ENCODE assay signal across 13 mouse cellular contexts in genomic region chr12:35392111-35392510, GRCm38 (mm10).
A peak's percentile ranks its signal among the peaks of the same experiment; 100 is the strongest.
DNase-seq lines count a peak whose midpoint lies in the region; ATAC-seq and TF ChIP-seq lines count a peak whose summit lies in the region.
"Had no signal": no experiment of that assay in that cellular context is flagged by ENCODE, and none has a peak within 500 bp of the region (broad histone marks: within the 10 kb centered on the region; RNA-seq: fewer than 3 reads in every experiment).

No protein-coding gene starts in this region.

- H3K4me2 ChIP-seq in hindbrain, postnatal 0 days (ENCODE audit: low read depth, low read length): no peak overlapping the region
- no peak overlapping the region for H3K4me2 ChIP-seq in hindbrain, embryonic 14.5 days (replicated peaks)
- H3K4me2 ChIP-seq: intestine, embryonic 15.5 days; limb, embryonic 13.5 days; neural tube, embryonic 15.5 days had no signal

- DNase-seq in hindbrain, postnatal 0 days (ENCODE audit: low spot score): peak; percentile 27
- DNase-seq in hindbrain, embryonic 14.5 days (ENCODE audit: low spot score): no peak
- peak; percentile 5 for DNase-seq in right cerebral cortex, adult 18-20 months
- DNase-seq in right cerebral cortex, postnatal 4 days: no peak
- DNase-seq in heart, postnatal 10 days: peak; percentile 6 to 14
- DNase-seq in telencephalon, adult 2 months (ENCODE audit: low read depth, low spot score): peak; percentile 49
- DNase-seq: adrenal gland, postnatal 36 days; cerebellum, adult 2 months; kidney, postnatal 36 days had no signal

- no peaks in the 10 kb centered on the region for H3K4me1 ChIP-seq in hindbrain, postnatal 0 days (ENCODE audit: insufficient read depth, low read length)
- H3K4me1 ChIP-seq in hindbrain, embryonic 14.5 days (replicated peaks; ENCODE audit: control insufficient read depth, insufficient read depth, low read length): no peaks in the 10 kb centered on the region
- H3K4me1 ChIP-seq: intestine, embryonic 15.5 days; limb, embryonic 13.5 days; neural tube, embryonic 15.5 days had no signal

- no peak for TF ChIP-seq CTCF in hindbrain, postnatal 0 days (IDR thresholded peaks at IDR 0.05; ENCODE audit: low read depth)

- H3K27me3 ChIP-seq in hindbrain, postnatal 0 days (ENCODE audit: insufficient read depth, low read length): no peaks in the 10 kb centered on the region
- H3K27me3 ChIP-seq in hindbrain, embryonic 14.5 days (ENCODE audit: control insufficient read depth, insufficient read depth, low read length): no peaks in the 10 kb centered on the region
- H3K27me3 ChIP-seq: intestine, embryonic 15.5 days; limb, embryonic 13.5 days; neural tube, embryonic 15.5 days had no signal

- no peaks in the 10 kb centered on the region for H3K9me3 ChIP-seq in hindbrain, postnatal 0 days (ENCODE audit: low read length)
- no peaks in the 10 kb centered on the region for H3K9me3 ChIP-seq in hindbrain, embryonic 14.5 days (ENCODE audit: control insufficient read depth, low read length)
- H3K9me3 ChIP-seq: intestine, embryonic 15.5 days; limb, embryonic 13.5 days; neural tube, embryonic 15.5 days had no signal

- H3K36me3 ChIP-seq in hindbrain, postnatal 0 days (ENCODE audit: insufficient read depth, low read length): no peaks in the 10 kb centered on the region
- no peaks in the 10 kb centered on the region for H3K36me3 ChIP-seq in hindbrain, embryonic 14.5 days (replicated peaks; ENCODE audit: control insufficient read depth, insufficient read depth)
- H3K36me3 ChIP-seq: intestine, embryonic 15.5 days; limb, embryonic 13.5 days; neural tube, embryonic 15.5 days had no signal

- WGBS in hindbrain, postnatal 0 days: 32% methylated on average over 2 of the region's 2 CpGs
- WGBS in hindbrain, embryonic 14.5 days: 55% methylated on average over 2 of the region's 2 CpGs

- intact Hi-C loops in heart, postnatal 10 days (cut with DNase I): no loop called here

- H3K27ac ChIP-seq in hindbrain, postnatal 0 days: no peak overlapping the region
- H3K27ac ChIP-seq in hindbrain, embryonic 14.5 days: no peak overlapping the region
- H3K27ac ChIP-seq: intestine, embryonic 15.5 days; limb, embryonic 13.5 days; neural tube, embryonic 15.5 days had no signal

- no peak overlapping the region for H3K4me3 ChIP-seq in hindbrain, postnatal 0 days (ENCODE audit: low read length)
- no peak overlapping the region for H3K4me3 ChIP-seq in hindbrain, embryonic 14.5 days (replicated peaks; ENCODE audit: low read length)
- H3K4me3 ChIP-seq: intestine, embryonic 15.5 days; limb, embryonic 13.5 days; neural tube, embryonic 15.5 days had no signal

- ATAC-seq in hindbrain, postnatal 0 days: no peak
- ATAC-seq in hindbrain, embryonic 14.5 days (ENCODE audit: low FRiP score): no peak
- ATAC-seq in activated CD4-positive, CD25-positive, alpha-beta regulatory T cell, adult 4 months: no peak
- ATAC-seq: intestine, embryonic 15.5 days had no signal

- no peak overlapping the region for H3K9ac ChIP-seq in hindbrain, postnatal 0 days (replicated peaks; ENCODE audit: low read length)
- H3K9ac ChIP-seq in hindbrain, embryonic 14.5 days: no peak overlapping the region
- H3K9ac ChIP-seq: intestine, embryonic 15.5 days; limb, embryonic 13.5 days; neural tube, embryonic 15.5 days had no signal

Comparison
In these comparisons a context has a peak if more than half of its experiments do, and no peak if none do; other contexts are left out.
1. DNase-seq: peak in hindbrain, postnatal 0 days (single experiment), right cerebral cortex, adult 18-20 months (single experiment), heart, postnatal 10 days (2 of 2) and telencephalon, adult 2 months (single experiment); none in hindbrain, embryonic 14.5 days (single experiment) and right cerebral cortex, postnatal 4 days (single experiment).